Mouse (Mus musculus) hindbrain, embryonic 12.5 days (tissue): ENCODE results near the gene Rps6kc1. TPM values are rescaled to one million over a fixed set of nuclear protein-coding genes. Genes with fewer than 3 reads are reported as not detected.

Source experiments
- ATAC-seq: fragments of 200-750 bp; cut with Nextera tagmentation; 2 replicates; pipeline ENCODE4 v1.8.0; 2017; ENCODE audit warnings: moderate TSS enrichment; ENCODE audit not compliant: low FRiP score
- H3K27ac ChIP-seq: fragments of 300-500 bp; sonication (generic); 2 replicates; pipeline ENCODE4 v1.5.1; 2016; ENCODE audit warnings: mild to moderate bottlenecking
- H3K27me3 ChIP-seq: fragments of 300-500 bp; sonication (generic); 2 replicates; pipeline ENCODE4 v1.6.1; 2016; ENCODE audit warnings: mild to moderate bottlenecking
- H3K36me3 ChIP-seq: fragments of 300-500 bp; sonication (generic); 2 replicates; pipeline ENCODE4 v1.6.1; 2016; ENCODE audit warnings: mild to moderate bottlenecking
- H3K4me1 ChIP-seq: fragments of 300-500 bp; sonication (generic); 2 replicates; pipeline ENCODE4 v1.6.1; 2016
- H3K4me2 ChIP-seq: fragments of 300-500 bp; sonication (generic); replicated peaks from 2 replicates; pipeline ENCODE4 v1.6.1; 2016; ENCODE audit warnings: mild to moderate bottlenecking
- H3K4me3 ChIP-seq: fragments of 300-500 bp; sonication (generic); 2 replicates; pipeline ENCODE4 v1.5.1; 2016; ENCODE audit warnings: mild to moderate bottlenecking
- H3K9ac ChIP-seq: fragments of 300-500 bp; sonication (generic); 2 replicates; pipeline ENCODE4 v1.6.1; 2016; ENCODE audit warnings: mild to moderate bottlenecking, moderate library complexity
- H3K9me3 ChIP-seq: fragments of 300-500 bp; sonication (generic); replicated peaks from 2 replicates; pipeline ENCODE4 v1.6.1; 2016; ENCODE audit warnings: mild to moderate bottlenecking
- WGBS: fragments of 180-500 bp; shearing (Covaris S2); methylation state at CpG from one replicate; pipeline ENCODE4 v1.1.7; 2016; 5-methylcytosine and 5-hydroxymethylcytosine counted together
- polyA plus RNA-seq: library from polyadenylated mRNA; unstranded; fragments of >200 nt; fragmentation: Nextera tagmentation; extraction: Ambion mirVana; gene quantifications from 2 replicates; pipeline ENCODE4 v1.2.1, GENCODE M21; 2016

Gene Rps6kc1
- polyA plus RNA-seq, 1 experiment from 2014 or later = 23.9 TPM

DNA sequence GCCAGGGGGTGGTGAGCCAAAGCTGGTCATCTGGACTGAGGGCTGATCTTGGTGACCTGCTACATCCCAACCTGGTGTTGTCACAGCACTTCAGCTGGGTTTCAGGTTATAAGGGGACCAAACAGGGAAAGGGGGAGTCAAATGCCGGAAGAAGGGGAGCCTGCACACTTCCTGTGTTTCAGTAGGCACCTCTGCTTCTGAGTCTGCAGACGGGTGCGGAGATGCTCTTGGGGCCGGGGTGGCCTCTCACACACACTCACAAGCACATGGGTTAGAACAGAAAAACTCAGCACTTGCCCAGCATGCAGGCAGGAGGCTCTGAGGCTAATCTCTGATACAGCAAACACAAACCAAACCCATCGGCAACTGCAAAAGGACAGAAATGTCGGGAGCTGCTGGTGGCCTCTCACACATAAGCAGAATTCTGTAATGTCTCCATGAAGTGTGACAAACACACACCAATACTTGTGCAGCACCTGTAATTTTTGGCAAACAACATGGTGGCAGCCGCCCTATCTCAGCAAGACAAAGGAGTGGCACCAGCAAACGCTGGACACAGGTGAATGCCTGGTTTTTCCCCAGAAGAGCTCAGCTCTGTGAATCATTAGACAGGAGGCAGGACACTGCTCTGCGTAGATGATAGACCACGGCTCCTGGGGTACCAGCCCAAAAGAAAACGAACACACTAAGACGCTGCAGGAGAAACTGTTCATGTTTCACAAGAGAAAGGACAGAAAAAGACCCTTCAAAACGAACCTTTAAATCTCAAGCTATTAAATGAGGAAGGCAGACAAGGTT lies 139.3 kb downstream of the Rps6kc1 start:
- no peak overlapping the region for H3K4me2 ChIP-seq
- no peak overlapping the region for H3K4me3 ChIP-seq
- H3K27ac ChIP-seq = no peak overlapping the region
- H3K9me3 ChIP-seq = no peaks in the 10 kb centered on the region
- H3K9ac ChIP-seq = no peak overlapping the region
- 92% methylated on average over 13 of the region's 13 CpGs for WGBS
- 0 out of 2 replicates have a peak, but pooled peaks cover 3% of the 10 kb centered on the region for H3K4me1 ChIP-seq
- no peaks in the 10 kb centered on the region for H3K27me3 ChIP-seq
- ATAC-seq = no peak
- H3K36me3 ChIP-seq = peaks cover 12% of the 10 kb centered on the region; the same call in 1 of the 2 replicates

DNA sequence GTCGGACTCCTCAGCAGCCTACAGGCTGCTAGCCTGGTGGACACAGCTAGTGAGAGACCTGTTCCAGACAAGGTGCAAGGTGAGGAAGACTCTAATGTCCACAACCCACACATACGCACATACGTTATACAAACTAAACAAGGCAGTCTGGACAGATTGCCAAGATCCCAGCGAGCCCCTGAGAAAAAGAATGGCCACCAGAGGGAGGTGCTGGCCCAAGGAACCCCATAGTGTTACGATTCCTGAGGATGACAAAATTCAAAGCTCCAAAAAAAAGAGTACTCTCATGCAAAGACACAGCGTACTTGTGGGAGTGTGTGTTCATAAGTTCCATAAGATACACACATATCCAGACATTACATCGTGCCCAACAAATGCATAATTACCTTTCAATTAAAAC lies 141.8 kb downstream of the Rps6kc1 start:
- no peak for ATAC-seq
- Histone ChIP-seq H3K27ac (no peak overlapping the region), H3K9me3 (peaks cover 6% of the 10 kb centered on the region; the same call in 1 of the 2 replicates), H3K4me2 (no peak overlapping the region), H3K27me3 (no peaks in the 10 kb centered on the region), H3K9ac (no peak overlapping the region), H3K4me3 (no peak overlapping the region), H3K4me1 (0 out of 2 replicates have a peak, but pooled peaks cover 3% of the 10 kb centered on the region), H3K36me3 (peaks cover 8% of the 10 kb centered on the region; the same call in 1 of the 2 replicates)
- WGBS = 79% methylated on average over 7 of the region's 7 CpGs

GRCm38 (mm10) chr1:190768307-190768706 lies 143.3 kb downstream of the Rps6kc1 start:
- Histone ChIP-seq H3K9ac (no peak overlapping the region), H3K27ac (no peak overlapping the region), H3K4me3 (no peak overlapping the region), H3K27me3 (no peaks in the 10 kb centered on the region), H3K9me3 (peaks cover 6% of the 10 kb centered on the region; the same call in 1 of the 2 replicates), H3K4me2 (no peak overlapping the region), H3K36me3 (peaks cover 5% of the 10 kb centered on the region; the same call in 1 of the 2 replicates), H3K4me1 (0 out of 2 replicates have a peak, but pooled peaks cover 3% of the 10 kb centered on the region)
- ATAC-seq = no peak
- 65% methylated on average over 1 of the region's 1 CpGs for WGBS

GRCm38 (mm10) chr1:190767621-190768020 lies 143.9 kb downstream of the Rps6kc1 start:
- 69% methylated on average over 8 of the region's 8 CpGs for WGBS
- Histone ChIP-seq H3K27ac (no peak overlapping the region), H3K9me3 (peaks cover 6% of the 10 kb centered on the region; the same call in 1 of the 2 replicates), H3K4me2 (no peak overlapping the region), H3K36me3 (no peaks in the 10 kb centered on the region), H3K9ac (no peak overlapping the region), H3K4me1 (0 out of 2 replicates have a peak, but pooled peaks cover 3% of the 10 kb centered on the region), H3K27me3 (0 out of 2 replicates have a peak, but pooled peaks cover 3% of the 10 kb centered on the region), H3K4me3 (no peak overlapping the region)
- no peak for ATAC-seq

DNA sequence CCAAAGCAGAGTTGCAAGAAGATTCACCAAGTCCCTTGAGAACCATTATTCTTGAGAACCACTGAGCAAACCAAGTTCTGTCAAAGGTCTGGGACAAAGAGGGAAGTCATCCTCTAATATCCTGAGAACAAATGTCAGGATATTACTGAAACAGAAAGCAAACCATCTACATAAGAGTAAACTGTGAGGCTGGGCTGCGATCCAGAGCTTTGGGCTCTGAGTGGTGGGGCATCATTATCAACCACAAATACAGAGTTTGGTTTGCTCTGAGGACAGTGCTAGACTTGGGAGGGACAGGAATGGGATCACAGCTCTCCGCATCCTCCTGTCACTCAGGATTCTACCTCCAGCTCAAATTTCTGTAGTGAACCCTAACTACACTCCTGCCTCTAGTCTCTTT lies 144.8 kb downstream of the Rps6kc1 start:
- WGBS = 96% methylated on average over 2 of the region's 2 CpGs
- no peak for ATAC-seq
- Histone ChIP-seq H3K36me3 (no peaks in the 10 kb centered on the region), H3K4me1 (0 out of 2 replicates have a peak, but pooled peaks cover 3% of the 10 kb centered on the region), H3K9ac (no peak overlapping the region), H3K27ac (no peak overlapping the region), H3K9me3 (peaks cover 6% of the 10 kb centered on the region; the same call in 1 of the 2 replicates), H3K4me2 (no peak overlapping the region), H3K27me3 (0 out of 2 replicates have a peak, but pooled peaks cover 3% of the 10 kb centered on the region), H3K4me3 (no peak overlapping the region)

GRCm38 (mm10) chr1:190763756-190764155 lies 147.8 kb downstream of the Rps6kc1 start:
- no peak overlapping the region for H3K27ac ChIP-seq
- no peaks in the 10 kb centered on the region for H3K4me1 ChIP-seq
- H3K4me3 ChIP-seq = no peak overlapping the region
- peaks cover 6% of the 10 kb centered on the region; the same call in 1 of the 2 replicates for H3K9me3 ChIP-seq
- ATAC-seq = no peak
- WGBS = 80% methylated on average over 10 of the region's 10 CpGs
- 0 out of 2 replicates have a peak, but pooled peaks cover 3% of the 10 kb centered on the region for H3K27me3 ChIP-seq
- no peak overlapping the region for H3K4me2 ChIP-seq
- H3K36me3 ChIP-seq = no peaks in the 10 kb centered on the region
- no peak overlapping the region for H3K9ac ChIP-seq

DNA sequence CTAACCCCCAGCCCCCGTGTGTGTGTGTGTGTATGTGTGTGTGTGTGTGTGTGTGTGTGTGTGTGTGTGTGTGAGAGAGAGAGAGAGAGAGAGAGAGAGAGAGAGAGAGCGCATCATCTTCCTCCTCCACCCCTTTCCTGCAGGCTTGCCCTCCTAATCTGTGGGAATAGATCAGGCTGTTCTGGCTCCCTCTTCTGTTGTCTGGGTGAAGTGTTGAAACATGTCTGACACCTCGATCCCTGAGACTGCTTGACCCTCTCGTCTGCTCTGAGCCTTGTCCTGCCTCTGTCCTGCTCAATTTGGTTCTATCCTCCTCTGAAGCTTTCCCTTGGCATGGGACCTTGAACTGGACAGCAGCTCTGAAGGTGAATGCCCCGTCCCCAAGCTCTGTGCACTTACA lies 149.8 kb downstream of the Rps6kc1 start:
- peaks cover 5% of the 10 kb centered on the region for H3K4me1 ChIP-seq
- no peaks in the 10 kb centered on the region for H3K36me3 ChIP-seq
- peaks cover 11% of the 10 kb centered on the region; the same call in 1 of the 2 replicates for H3K9me3 ChIP-seq
- no peak overlapping the region for H3K27ac ChIP-seq
- no peak overlapping the region for H3K4me3 ChIP-seq
- H3K9ac ChIP-seq = no peak overlapping the region
- no peak for ATAC-seq
- H3K4me2 ChIP-seq = no peak overlapping the region
- H3K27me3 ChIP-seq = 0 out of 2 replicates have a peak, but pooled peaks cover 3% of the 10 kb centered on the region
- WGBS = 25% methylated on average over 5 of the region's 5 CpGs

- no peaks in the 10 kb centered on the region for H3K36me3 ChIP-seq
- no peak overlapping the region for H3K4me2 ChIP-seq
- 65% methylated on average over 7 of the region's 8 CpGs for WGBS
- H3K27ac ChIP-seq = no peak overlapping the region
- peaks cover 5% of the 10 kb centered on the region for H3K4me1 ChIP-seq
- H3K27me3 ChIP-seq = 0 out of 2 replicates have a peak, but pooled peaks cover 1% of the 10 kb centered on the region
- peak; percentile 50; the same call in 1 of the 2 replicates for ATAC-seq
- peaks cover 6% of the 10 kb centered on the region; the same call in 1 of the 2 replicates for H3K9me3 ChIP-seq
- H3K9ac ChIP-seq = no peak overlapping the region
- H3K4me3 ChIP-seq = no peak overlapping the region
These were observed 153.7 kb downstream of the Rps6kc1 start for GRCm38 (mm10) chr1:190757899-190758298.

- H3K27me3 ChIP-seq = no peaks in the 10 kb centered on the region
- no peak overlapping the region for H3K4me2 ChIP-seq
- peak overlapping the region; percentile 66 for H3K27ac ChIP-seq
- H3K4me3 ChIP-seq = no peak overlapping the region
- peak; percentile 85 for ATAC-seq
- peaks cover 3% of the 10 kb centered on the region; the same call in 1 of the 2 replicates for H3K9me3 ChIP-seq
- 40% methylated on average over 8 of the region's 8 CpGs for WGBS
- H3K4me1 ChIP-seq = 0 out of 2 replicates have a peak, but pooled peaks cover 2% of the 10 kb centered on the region
- no peaks in the 10 kb centered on the region for H3K36me3 ChIP-seq
- H3K9ac ChIP-seq = no peak overlapping the region
These were observed 159.6 kb downstream of the Rps6kc1 start for GRCm38 (mm10) chr1:190751794-190752570.

DNA sequence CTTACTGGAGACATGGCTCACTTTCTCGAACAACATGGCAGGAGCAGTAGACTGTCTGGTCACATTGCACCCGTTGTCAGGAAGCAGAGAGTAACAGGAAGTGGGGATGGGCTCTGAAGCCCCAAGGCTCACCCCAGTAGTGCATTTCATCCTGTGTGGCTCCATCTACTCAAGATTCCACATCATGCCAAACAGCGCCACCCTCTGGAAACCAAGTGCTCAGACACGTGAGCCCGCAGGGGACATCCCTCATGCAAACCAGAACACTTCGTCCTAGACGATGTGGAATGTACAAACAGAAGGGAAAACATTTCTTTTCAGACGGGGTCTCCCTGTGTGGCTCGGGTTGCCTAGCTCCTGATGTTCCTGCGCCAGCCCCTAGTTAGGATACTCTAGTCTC lies 162.6 kb downstream of the Rps6kc1 start:
- no peak overlapping the region for H3K27ac ChIP-seq
- H3K27me3 ChIP-seq = no peaks in the 10 kb centered on the region
- 0 out of 2 replicates have a peak, but pooled peaks cover 2% of the 10 kb centered on the region for H3K4me1 ChIP-seq
- H3K9ac ChIP-seq = no peak overlapping the region
- no peak overlapping the region for H3K4me2 ChIP-seq
- no peak for ATAC-seq
- WGBS = 88% methylated on average over 10 of the region's 10 CpGs
- H3K36me3 ChIP-seq = no peaks in the 10 kb centered on the region
- no peaks in the 10 kb centered on the region for H3K9me3 ChIP-seq
- H3K4me3 ChIP-seq = no peak overlapping the region

- Histone ChIP-seq H3K27ac (no peak overlapping the region), H3K4me3 (no peak overlapping the region), H3K9me3 (0 out of 2 replicates have a peak, but pooled peaks cover 3% of the 10 kb centered on the region), H3K36me3 (no peaks in the 10 kb centered on the region), H3K9ac (no peak overlapping the region), H3K27me3 (no peaks in the 10 kb centered on the region), H3K4me2 (no peak overlapping the region), H3K4me1 (no peaks in the 10 kb centered on the region)
- no peak for ATAC-seq
- 72% methylated on average over 5 of the region's 5 CpGs for WGBS
These were observed 170.1 kb downstream of the Rps6kc1 start for GRCm38 (mm10) chr1:190741421-190741820.

DNA sequence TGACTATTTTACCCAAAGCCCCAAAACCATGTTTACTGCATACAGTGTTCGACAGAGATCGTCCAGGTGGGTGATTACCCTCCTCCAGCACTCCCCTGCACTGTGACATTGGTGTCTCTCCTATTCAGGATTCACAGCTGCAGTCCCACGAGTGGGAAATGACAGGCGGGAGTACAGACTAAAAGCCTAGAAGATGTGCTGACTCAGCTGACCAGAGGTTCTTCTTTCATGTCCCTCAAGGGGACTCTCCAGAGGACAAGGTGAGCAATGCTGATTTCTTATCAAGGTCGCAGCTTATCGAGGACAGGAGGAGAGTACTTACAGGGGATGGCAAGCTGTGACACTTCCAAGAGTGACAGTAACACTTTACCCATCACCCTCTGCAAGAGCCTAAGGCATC lies 178.8 kb downstream of the Rps6kc1 start:
- Histone ChIP-seq H3K36me3 (no peaks in the 10 kb centered on the region), H3K27me3 (no peaks in the 10 kb centered on the region), H3K4me2 (no peak overlapping the region), H3K9ac (no peak overlapping the region), H3K27ac (no peak overlapping the region), H3K4me3 (no peak overlapping the region), H3K4me1 (peaks cover 25% of the 10 kb centered on the region), H3K9me3 (no peaks in the 10 kb centered on the region)
- WGBS = 78% methylated on average over 6 of the region's 6 CpGs
- ATAC-seq = no peak
